Mouse (Mus musculus) intestine, embryonic 14.5 days (tissue): ENCODE data around the gene Olfr371. TPM values are rescaled to one million over a fixed set of nuclear protein-coding genes. Genes with fewer than 3 reads are reported as not detected.

ENCODE experiments used
- ATAC-seq: fragments of 200-750 bp; cut with Nextera tagmentation; replicated peaks from 2 replicates; pipeline ENCODE4 v1.8.0; 2017; ENCODE audit warnings: low read depth, moderate number of reproducible peaks, moderate TSS enrichment, moderate library complexity; ENCODE audit not compliant: low FRiP score, low TSS enrichment
- DNase-seq: peaks from one replicate; pipeline ENCODE4 v3.0.0-alpha.2; 2018; ENCODE audit warnings: low spot score
- H3K27ac ChIP-seq: fragments of 300-500 bp; sonication (generic); 2 replicates; pipeline ENCODE4 v1.5.1; 2014; ENCODE audit warnings: low read depth, mild to moderate bottlenecking, control low read depth
- H3K27me3 ChIP-seq: fragments of 300-500 bp; sonication (generic); replicated peaks from 2 replicates; pipeline ENCODE4 v1.6.1; 2014; ENCODE audit warnings: low read length, control low read depth; ENCODE audit not compliant: control insufficient read depth, insufficient read depth
- H3K36me3 ChIP-seq: fragments of 300-500 bp; sonication (generic); 2 replicates; pipeline ENCODE4 v1.6.1; 2014; ENCODE audit warnings: low read length, control low read depth; ENCODE audit not compliant: control insufficient read depth, insufficient read depth
- H3K4me1 ChIP-seq: fragments of 300-500 bp; sonication (generic); replicated peaks from 2 replicates; pipeline ENCODE4 v1.6.1; 2014; ENCODE audit warnings: low read length, control low read depth, mixed read lengths; ENCODE audit not compliant: control insufficient read depth, insufficient read depth
- H3K4me2 ChIP-seq: fragments of 300-500 bp; sonication (generic); 2 replicates; pipeline ENCODE4 v1.6.1; 2014; ENCODE audit warnings: low read length
- H3K4me3 ChIP-seq: fragments of 300-500 bp; sonication (generic); 2 replicates; pipeline ENCODE4 v1.5.1; 2014; ENCODE audit warnings: low read depth, low read length, control low read depth, mixed read lengths
- H3K9ac ChIP-seq: fragments of 300-500 bp; sonication (generic); 2 replicates; pipeline ENCODE4 v1.6.1; 2014; ENCODE audit warnings: mild to moderate bottlenecking, low read length
- H3K9me3 ChIP-seq: fragments of 300-500 bp; sonication (generic); 2 replicates; pipeline ENCODE4 v1.6.1; 2016; ENCODE audit warnings: low read length, control low read depth; ENCODE audit not compliant: control insufficient read depth
- WGBS: fragments of 180-500 bp; shearing (Covaris S2); extraction: QIAGEN DNeasy Blood & Tissue Kit; methylation state at CpG from one replicate; pipeline ENCODE4 v1.1.7; 2014; 5-methylcytosine and 5-hydroxymethylcytosine counted together
- polyA plus RNA-seq: library from polyadenylated mRNA; unstranded; fragments of >200 nt; fragmentation: Nextera tagmentation; extraction: Ambion mirVana; gene quantifications from 2 replicates; pipeline ENCODE4 v1.2.1, GENCODE M21; 2014

Olfr371 gene
- polyA plus RNA-seq: not detected in 2 replicates

DNA sequence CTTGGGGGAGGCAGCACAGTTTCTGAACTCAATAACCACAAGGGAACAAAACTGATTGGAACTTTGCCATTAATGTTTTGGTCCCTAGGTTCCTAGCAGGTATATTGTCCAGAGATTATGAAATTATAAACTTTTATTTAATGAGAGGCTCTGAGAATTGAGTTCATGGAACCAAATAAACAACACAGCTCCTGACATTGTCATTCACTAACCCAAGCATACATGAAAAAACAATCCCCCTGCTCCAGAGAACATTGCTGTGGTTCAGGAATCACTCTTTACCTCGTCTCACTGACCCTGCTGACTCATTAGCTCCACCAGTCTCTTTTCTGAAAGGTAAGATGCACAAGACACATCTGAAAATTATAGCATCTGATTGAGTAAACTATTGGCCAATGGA, at the start of gene Olfr371:
Gene Olfr371, plus strand, starts transcription at position 301 of the 400 bp plus-strand sequence.
- Histone ChIP-seq H3K27ac (no peak within 1 kb of the TSS), H3K4me3 (no peak within 1 kb of the TSS), H3K9me3 (no peaks in the 10 kb centered on the region), H3K4me2 (no peak within 1 kb of the TSS), H3K9ac (no peak within 1 kb of the TSS), H3K4me1 (no peaks in the 10 kb centered on the region), H3K27me3 (no peaks in the 10 kb centered on the region), H3K36me3 (no peaks in the 10 kb centered on the region)
- DNase-seq: no peak
- WGBS: 31% methylated on average over 1 of the region's 1 CpGs
- ATAC-seq: no peak

DNA sequence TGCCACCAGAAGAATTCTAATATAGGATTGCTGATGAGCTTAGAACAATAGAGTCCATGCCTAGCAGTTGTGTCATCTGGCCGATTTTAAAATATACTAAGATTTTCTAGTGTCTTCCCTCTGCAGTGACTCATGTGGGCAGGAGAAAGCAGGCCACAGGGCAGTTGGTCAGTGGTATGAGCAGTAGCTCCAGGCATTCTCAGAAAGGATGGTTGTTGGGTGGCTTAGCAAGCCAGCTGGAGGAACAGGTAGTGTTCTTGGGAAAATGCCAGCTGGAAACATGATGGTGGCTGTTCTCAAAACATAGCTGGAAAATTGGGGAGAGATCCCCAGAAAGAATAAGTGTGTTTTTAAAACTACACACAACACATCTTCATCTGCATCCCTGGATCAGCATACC, 33.4 kb upstream of the Olfr371 start:
- DNase-seq: no peak
- no peaks in the 10 kb centered on the region for H3K9me3 ChIP-seq
- H3K36me3 ChIP-seq: no peaks in the 10 kb centered on the region
- H3K4me3 ChIP-seq: no peak overlapping the region
- no peaks in the 10 kb centered on the region for H3K27me3 ChIP-seq
- WGBS: 81% methylated on average over 1 of the region's 1 CpGs
- ATAC-seq: no peak
- no peak overlapping the region for H3K27ac ChIP-seq
- no peak overlapping the region for H3K4me2 ChIP-seq
- no peaks in the 10 kb centered on the region for H3K4me1 ChIP-seq
- no peak overlapping the region for H3K9ac ChIP-seq

DNA sequence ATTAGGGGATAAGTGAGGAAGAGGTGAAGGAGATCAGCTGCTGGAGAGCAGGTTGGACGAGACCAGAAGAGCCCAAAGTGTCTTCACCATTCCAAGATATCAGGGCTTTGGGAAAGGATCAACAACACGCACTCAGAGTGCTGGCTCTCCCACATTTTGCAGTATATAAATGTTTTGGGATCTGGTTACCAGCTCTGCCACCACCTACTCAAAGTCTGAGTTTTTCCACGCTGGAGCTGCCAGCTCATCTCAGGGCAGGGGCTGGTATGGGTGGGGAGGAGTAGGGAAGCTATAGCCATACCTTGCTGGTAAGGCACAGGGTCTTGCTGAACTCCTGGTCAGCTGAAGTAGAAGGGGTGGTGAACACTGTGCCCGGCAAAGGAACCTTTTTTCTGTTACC, 5.6 kb upstream of the Olfr371 start:
- Histone ChIP-seq H3K9ac (no peak overlapping the region), H3K27me3 (no peaks in the 10 kb centered on the region), H3K27ac (no peak overlapping the region), H3K4me2 (no peak overlapping the region), H3K4me1 (no peaks in the 10 kb centered on the region), H3K9me3 (no peaks in the 10 kb centered on the region), H3K4me3 (no peak overlapping the region), H3K36me3 (no peaks in the 10 kb centered on the region)
- WGBS: 81% methylated on average over 4 of the region's 4 CpGs
- DNase-seq (no peak), ATAC-seq (no peak)

GRCm38 (mm10) chr8:85220992-85221391, 4.8 kb upstream of the Olfr371 start:
- ATAC-seq: no peak
- H3K27ac ChIP-seq: peak overlapping the region; percentile 18; the same call in 1 of the 2 replicates
- H3K4me1 ChIP-seq: no peaks in the 10 kb centered on the region
- no peaks in the 10 kb centered on the region for H3K9me3 ChIP-seq
- H3K27me3 ChIP-seq: no peaks in the 10 kb centered on the region
- no peak overlapping the region for H3K9ac ChIP-seq
- no peak overlapping the region for H3K4me2 ChIP-seq
- H3K36me3 ChIP-seq: no peaks in the 10 kb centered on the region
- 48% methylated on average over 6 of the region's 6 CpGs for WGBS
- H3K4me3 ChIP-seq: no peak overlapping the region
- no peak for DNase-seq

- Histone ChIP-seq H3K27me3 (no peaks in the 10 kb centered on the region), H3K36me3 (no peaks in the 10 kb centered on the region), H3K4me2 (no peak overlapping the region), H3K4me1 (no peaks in the 10 kb centered on the region), H3K4me3 (no peak overlapping the region), H3K27ac (no peak overlapping the region), H3K9ac (no peak overlapping the region), H3K9me3 (no peaks in the 10 kb centered on the region)
- DNase-seq: no peak
- ATAC-seq: no peak
- 57% methylated on average over 1 of the region's 1 CpGs for WGBS
Measured at GRCm38 (mm10) chr8:85227297-85227696, 1.5 kb downstream of the Olfr371 start.

Other genes with a start within 250 kb of the Olfr371 start
- 14.4 and 17.2 TPM in 2 replicates for gene Junb, start 247.3 kb upstream of the Olfr371 start, polyA plus RNA-seq
- gene Hook2, start 235.4 kb upstream of the Olfr371 start, polyA plus RNA-seq: 36.0 and 40.7 TPM in 2 replicates
- gene Best2, start 211.5 kb upstream of the Olfr371 start, polyA plus RNA-seq: not detected in 2 replicates
- gene Asna1, start 200.7 kb upstream of the Olfr371 start, polyA plus RNA-seq: 95.9 and 105 TPM in 2 replicates
- 115 and 143 TPM in 2 replicates for gene Trir, start 199.2 kb upstream of the Olfr371 start, polyA plus RNA-seq
- gene Tnpo2, start 189.1 kb upstream of the Olfr371 start, polyA plus RNA-seq: 15.5 and 15.7 TPM in 2 replicates
- gene Fbxw9, start 165.9 kb upstream of the Olfr371 start, polyA plus RNA-seq: 26.2 and 26.9 TPM in 2 replicates
- 0.71 TPM in 1 of 2 replicates, not detected in the other for gene Gm5741, start 158.0 kb upstream of the Olfr371 start, polyA plus RNA-seq
- 63.8 and 67.5 TPM in 2 replicates for gene Dhps, start 154.2 kb upstream of the Olfr371 start, polyA plus RNA-seq
- gene Wdr83os, start 145.2 kb upstream of the Olfr371 start, polyA plus RNA-seq: 142 and 156 TPM in 2 replicates
- 43.2 and 44.2 TPM in 2 replicates for gene Wdr83, start 144.7 kb upstream of the Olfr371 start, polyA plus RNA-seq
- 41.7 and 46.7 TPM in 2 replicates for gene Man2b1, start 142.7 kb upstream of the Olfr371 start, polyA plus RNA-seq
- gene Zfp791, start 102.9 kb upstream of the Olfr371 start, polyA plus RNA-seq: 2.2 and 2.3 TPM in 2 replicates
- gene Cks1brt, start 74.1 kb upstream of the Olfr371 start, polyA plus RNA-seq: not detected in 2 replicates
- 124 and 126 TPM in 2 replicates for gene Orc6, start 73.6 kb downstream of the Olfr371 start, polyA plus RNA-seq
- gene Vps35, start 73.8 kb downstream of the Olfr371 start, polyA plus RNA-seq: 138 and 147 TPM in 2 replicates
- gene Mylk3, start 160.4 kb downstream of the Olfr371 start, polyA plus RNA-seq: 1.8 and 3.1 TPM in 2 replicates
- gene 4921524J17Rik, start 206.8 kb downstream of the Olfr371 start, polyA plus RNA-seq: 36.7 and 39.3 TPM in 2 replicates